Mouse (Mus musculus): ENCODE measurements around the gene Alx3.

- TF ChIP-seq CTCF (IDR thresholded peaks at IDR 0.05; ENCODE audit: insufficient read depth, low read depth, low read length): no peak
- no peak for TF ChIP-seq POLR2A (IDR thresholded peaks at IDR 0.05; ENCODE audit: insufficient read depth, low read depth, low read length)
These were observed 41.4 kb downstream of the Alx3 start for GRCm38 (mm10) chr3:107636236-107636635.

Measured in olfactory bulb, adult 2 months (tissue).